Mouse (Mus musculus) 3T3-L1 (cell line): ENCODE measurements around the gene Gm45837.

ENCODE experiments used
- DNase-seq: peaks from one replicate; pipeline ENCODE4 v3.0.0-alpha.2; 2015; ENCODE audit warnings: low read depth, low spot score

The Gm45837 gene

DNA sequence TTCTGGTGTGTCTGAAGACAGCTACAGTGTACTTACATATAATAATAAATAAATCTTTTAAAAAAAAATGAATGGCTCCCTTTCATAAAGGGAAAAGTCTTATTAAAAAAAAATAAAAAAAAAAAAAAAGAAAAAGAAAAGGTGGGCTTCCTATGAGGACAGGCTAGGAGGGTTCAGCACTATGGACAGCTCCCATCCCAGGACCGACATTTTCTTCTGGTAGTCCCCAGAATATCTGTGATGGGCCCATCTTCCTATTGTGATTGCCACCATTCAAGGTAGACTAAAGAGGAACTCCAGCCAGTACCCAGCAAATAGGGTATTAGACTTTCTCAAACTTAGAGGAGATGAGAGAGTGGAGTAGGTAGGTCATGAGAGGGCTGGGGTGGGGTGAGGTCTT lies 27.2 kb downstream of the Gm45837 start:
- peak; percentile 24 for DNase-seq

DNA sequence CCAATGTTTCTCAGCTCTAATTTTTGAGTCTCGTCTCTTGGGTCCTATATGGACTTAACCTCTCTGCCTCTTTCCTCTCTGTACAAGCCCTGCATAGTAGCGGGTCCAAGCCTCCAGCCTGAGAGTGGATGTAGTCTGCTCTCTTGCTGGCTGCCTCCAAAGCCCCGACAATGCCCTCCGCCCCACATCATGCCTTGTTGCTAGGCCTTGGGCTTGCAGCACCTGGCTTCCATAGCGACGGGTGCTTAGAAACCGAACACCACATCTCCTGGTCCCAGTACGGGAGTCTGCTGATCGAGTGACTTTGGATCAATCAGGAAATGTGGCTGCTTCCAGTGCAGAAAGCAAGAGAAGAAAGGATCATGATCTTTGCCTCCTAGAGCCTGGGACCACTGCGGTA lies 32.4 kb downstream of the Gm45837 start:
- no peak for DNase-seq

DNA sequence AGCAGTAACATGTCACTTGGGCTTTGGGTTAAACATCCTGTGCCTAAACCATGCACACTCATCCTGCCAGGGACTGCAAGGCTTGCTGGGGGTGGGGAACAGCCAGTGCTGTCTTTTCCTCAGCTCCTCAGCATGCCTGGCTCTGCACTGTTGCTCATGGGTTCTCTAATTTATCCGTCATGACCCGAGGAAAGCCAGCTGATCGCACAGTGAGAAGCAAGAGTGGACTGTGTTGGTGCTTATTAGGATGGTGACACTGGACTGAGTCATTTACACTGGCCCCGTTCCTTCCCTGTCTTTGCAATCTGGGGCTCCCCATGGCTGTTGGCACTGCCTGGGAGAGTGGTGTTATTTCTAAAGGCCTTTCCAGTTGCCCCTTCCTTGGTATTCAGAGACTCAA lies 33.5 kb downstream of the Gm45837 start:
- no peak for DNase-seq

DNA sequence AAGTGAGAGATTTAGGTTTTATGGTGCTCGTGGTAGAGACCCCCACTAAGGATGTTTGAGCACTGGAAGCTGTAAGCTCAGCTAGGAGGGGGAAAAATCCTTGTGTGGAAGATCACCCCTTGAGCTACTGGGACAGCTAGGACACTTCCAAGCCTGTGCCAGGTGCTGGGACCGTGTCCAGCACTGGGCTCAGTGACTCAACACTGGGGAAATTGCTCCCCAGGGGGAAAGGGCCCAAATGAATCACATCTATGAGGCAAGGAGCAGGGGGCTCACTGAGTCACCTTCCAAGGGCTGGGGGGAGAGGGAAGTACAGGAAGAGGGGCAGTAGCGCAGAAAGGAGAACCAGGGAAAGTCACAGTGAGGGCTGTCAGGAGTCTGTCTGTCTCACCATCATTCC lies 39.2 kb downstream of the Gm45837 start:
- peak; percentile 63 for DNase-seq

DNA sequence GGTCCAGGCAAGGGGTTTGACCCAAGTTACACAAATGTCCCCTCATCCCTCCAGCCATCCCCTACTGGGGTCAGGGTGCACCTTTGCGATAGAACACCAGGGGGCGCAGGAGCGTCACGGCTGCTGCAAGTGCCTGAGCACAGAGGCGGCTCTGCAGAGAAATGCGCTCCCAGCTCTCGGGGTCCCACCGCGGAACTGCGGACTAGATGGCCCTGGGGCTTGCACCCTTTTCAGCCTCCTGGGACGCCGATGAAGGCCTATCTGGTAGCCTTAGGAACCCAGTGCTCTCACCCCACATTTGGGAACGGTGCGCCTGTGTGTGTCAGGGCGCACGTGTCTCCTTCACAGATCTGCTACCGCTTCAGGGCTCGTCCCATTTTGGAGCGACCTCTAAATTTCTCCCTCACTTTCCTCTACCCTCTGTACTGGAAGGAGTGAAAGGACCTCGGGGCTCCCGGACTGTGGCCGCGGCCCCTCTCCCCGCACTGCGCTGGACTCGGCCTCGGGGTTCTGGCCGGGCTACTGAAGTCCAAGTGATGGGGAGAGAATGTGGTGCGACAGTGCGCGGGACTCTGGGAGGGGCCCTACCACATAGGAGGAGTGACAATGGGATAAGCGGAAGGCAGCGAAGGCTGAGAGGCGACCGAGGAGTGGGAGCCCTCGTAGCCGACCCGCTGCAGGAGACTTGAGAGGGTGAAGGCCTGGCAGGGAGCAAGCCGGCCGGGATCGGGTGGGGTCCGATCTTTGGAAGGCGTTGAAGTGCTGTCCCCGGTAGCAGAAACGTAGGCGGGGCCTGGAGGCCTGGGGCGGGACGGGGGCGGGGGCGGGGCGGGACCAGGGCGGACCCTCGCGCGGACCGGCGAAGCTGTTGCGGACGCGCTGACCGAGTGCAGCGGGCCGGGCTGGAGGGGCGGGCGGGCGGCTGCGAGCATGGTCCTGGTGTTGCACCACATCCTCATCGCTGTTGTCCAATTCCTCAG lies 40.0 kb downstream of the Gm45837 start:
- DNase-seq: peak; percentile 77

DNA sequence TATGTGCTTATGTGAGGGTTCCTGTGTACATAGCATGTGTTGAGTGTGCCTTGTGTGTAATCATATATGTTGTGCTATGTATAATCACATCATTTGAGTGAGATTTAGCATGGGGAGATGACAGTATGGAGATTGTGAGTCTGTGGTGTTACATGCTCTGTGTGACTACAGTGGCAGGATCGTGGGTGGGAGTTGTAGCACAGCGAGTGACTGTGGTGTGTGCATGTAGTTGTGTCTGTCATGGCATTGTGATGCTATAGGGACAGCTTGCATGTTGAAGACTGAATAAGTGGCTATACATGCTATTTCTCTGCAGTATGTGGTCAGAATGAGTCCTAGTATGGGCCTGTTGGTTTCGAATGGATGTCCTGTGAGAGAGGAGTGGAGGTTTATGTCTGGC lies 42.0 kb downstream of the Gm45837 start:
- DNase-seq: no peak

DNA sequence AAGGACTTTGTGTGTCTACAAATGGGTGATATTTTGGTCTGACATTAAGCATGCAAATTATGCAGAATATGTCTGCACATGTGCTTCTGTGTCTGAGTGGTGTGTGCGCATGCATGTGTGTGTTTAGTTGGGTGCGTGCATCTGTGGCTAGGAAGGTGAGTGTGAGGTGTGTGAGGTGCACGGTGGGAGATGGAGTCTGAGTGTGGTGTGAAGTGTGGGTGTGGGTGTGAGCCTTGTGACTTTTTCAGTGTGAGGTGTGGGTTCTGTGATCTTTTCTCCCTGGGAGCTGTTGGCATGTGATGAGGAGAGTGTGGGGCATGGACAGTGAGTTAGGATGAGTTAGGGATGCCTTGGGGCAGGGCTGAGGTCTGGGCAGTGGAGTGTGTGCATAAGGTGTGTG lies 42.6 kb downstream of the Gm45837 start:
- no peak for DNase-seq

DNA sequence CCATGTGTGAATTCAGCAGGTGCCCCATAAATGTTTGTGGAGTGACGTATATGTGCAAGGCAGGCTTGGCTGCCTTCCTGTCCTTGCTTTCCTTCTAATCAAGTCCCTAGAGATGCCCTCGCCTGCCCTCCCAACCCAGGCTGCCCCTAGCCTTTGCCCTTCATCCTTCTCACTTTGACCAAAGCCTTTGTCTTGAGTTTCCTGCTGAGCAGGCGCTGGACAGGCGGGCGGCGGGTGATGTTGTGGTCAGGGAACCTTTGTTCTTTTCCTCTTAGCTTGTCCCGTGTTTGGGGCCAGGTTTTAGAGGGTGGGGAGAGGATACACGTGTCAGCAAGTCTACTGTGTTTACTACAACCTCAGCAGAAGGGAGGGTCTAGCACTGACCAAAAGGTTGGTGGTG lies 43.0 kb downstream of the Gm45837 start:
- DNase-seq: no peak

DNA sequence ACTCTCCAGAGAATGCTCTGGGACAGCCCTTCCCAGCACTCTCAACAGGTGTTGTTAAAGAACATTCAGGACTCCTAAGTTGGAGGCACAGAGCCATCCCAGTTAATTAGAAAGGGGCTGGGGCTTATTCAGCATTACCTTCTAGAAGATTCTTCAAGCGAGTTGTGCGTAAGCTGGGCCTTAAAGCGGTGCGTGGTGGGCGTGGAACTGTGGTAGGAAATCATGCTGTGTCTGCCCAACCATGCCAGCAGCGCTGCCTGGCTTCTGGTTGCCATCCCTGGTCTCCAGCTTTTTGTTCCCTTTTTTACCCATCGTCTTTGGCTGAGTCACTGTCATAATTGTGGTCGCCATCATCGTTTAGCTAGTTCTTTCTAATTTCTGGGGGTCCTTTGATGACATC lies 43.8 kb downstream of the Gm45837 start:
- no peak for DNase-seq

DNA sequence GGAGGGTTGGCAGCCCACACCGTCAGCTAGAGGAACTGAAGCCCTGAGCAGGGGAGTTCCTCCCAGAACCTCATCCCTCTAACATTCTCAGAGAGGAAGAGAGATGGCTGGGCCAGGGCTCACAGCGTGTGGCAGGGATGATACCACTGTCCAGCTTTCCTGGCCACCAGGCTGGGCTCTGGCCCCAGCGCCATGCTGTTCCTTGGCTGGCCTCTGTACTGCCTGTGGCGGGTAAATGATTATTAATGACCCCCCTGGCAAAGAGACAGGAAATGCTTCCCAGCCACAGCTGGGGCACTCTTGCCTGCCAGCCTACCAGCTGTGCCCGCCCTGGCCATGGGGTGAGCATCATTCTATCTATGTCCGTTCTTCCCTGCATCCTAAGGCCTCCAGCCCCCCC lies 44.5 kb downstream of the Gm45837 start:
- DNase-seq: no peak

DNA sequence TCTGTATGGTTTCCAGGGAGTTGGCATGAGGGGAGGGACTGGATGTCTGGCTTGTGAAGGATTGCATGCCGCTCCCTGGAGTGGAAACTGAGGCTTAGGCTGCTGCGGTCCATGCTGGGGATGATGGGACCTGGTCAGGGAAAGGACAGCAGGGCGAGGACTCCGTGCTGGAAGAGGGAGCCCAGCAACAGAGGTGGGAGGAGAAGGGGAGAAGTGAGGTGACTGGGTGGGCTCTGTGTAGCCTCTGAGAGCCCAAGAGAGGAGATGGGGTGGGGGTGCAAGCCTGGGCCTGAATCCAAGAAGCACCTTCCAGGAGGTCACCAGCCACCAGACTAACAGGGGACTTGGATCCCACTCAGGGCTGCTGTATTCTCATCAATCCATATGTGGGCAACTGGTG lies 45.6 kb downstream of the Gm45837 start:
- no peak for DNase-seq

DNA sequence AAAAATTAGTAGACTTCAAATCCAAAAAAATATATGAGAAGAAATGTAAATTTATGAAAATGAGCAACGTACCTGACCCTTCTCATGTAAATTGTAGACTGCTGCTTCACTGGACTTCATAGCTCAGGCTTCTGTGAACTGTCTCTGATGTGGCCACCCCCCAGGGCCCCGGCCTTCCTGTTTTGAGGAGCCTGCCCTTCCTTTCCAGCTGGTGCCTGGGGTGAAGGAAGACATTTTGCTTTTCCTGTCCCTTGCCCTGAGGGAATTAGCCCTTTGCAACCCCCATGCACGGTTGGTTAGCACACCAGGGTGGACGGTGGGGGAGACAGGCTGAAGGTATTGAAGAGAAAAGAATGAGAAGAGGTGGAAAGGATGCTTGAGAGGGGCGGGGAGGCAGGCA lies 46.1 kb downstream of the Gm45837 start:
- DNase-seq: no peak

DNA sequence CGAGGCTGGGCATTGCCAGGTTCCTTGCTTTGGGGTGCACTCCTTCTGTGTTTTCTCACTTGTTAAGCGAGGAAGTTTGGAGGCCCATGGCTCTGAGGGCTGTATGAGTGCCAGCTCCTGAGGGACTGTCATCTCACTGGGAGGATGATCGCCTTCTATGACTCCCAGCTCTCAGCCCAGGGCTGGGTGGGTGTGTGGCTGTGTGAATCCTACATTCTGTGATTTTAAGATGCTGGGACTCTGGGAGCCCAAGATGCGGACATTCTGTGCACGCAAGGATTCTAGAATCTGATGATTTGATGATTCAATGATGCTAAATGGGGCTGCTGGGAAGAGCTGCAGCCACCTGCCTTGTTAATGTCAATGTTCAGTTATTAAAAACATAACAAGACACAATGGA lies 46.6 kb downstream of the Gm45837 start:
- no peak for DNase-seq

DNA sequence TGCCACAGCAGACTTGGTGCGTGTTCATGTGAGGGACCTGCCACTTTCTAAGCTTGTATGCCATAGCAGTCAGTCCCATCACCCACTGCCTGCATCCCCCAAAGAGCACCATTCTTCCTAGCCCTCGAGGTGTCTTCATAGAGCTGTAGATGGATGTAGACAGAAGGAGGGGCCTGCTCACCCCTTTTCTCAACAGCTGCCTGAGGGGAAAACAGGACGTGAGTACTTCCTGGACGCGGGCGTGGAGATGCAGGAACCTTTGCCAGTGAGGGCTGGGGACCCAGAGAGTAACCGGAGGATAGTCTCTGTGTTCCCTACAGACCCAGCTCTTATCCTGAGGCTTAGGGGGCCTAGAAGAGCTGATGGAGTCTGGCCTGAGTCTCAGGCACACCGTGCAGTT lies 47.1 kb downstream of the Gm45837 start:
- DNase-seq: no peak

DNA sequence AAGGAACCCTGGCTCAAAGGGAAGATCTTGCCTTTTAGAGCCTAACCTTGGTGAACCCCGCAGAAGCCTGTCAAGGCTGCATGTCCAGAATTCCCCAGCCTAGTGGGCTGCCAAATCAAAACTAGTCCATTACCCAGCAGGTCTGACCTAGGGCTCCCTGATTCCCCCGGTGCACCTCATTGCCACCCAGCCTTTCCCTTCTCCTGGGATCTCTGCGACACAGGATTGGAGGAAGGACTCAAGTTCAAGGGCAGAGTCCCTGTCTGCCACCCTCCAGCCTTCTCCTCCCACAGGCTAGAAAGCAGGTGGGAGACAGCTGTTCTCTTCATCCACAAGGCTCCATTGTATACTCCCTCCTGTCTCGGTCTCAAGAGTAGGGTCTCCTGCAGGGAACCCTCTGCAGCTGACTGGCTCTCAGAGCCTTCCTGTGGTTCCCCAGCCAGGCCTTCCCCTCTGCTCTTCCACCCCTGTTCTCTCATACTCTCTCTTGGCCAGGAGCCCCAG lies 47.6 kb downstream of the Gm45837 start:
- DNase-seq: no peak

DNA sequence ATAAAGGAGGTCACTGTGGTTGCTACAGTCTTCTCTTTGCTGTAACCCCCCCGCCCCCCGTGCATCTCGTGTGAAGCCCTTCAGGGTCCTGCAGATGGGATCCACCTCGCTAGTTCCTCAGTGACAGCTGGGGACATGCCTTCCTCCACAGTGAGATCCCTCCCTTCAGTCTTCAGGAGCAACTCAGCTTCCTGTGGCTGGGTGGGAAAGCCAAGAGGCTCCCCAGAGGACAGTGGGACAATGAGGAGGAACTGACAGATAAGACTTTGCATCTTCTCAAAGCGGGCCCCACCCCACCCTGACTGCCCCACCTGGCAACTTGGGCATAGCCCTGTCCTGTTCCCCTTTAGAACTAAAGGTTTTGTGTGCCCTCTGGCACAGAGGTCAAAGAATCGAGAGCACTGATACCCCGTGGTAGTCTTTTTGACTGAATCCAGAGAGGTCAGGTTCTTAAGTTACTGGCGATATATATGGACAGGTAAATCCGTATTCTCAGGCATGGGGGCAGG lies 48.7 kb downstream of the Gm45837 start:
- no peak for DNase-seq

DNA sequence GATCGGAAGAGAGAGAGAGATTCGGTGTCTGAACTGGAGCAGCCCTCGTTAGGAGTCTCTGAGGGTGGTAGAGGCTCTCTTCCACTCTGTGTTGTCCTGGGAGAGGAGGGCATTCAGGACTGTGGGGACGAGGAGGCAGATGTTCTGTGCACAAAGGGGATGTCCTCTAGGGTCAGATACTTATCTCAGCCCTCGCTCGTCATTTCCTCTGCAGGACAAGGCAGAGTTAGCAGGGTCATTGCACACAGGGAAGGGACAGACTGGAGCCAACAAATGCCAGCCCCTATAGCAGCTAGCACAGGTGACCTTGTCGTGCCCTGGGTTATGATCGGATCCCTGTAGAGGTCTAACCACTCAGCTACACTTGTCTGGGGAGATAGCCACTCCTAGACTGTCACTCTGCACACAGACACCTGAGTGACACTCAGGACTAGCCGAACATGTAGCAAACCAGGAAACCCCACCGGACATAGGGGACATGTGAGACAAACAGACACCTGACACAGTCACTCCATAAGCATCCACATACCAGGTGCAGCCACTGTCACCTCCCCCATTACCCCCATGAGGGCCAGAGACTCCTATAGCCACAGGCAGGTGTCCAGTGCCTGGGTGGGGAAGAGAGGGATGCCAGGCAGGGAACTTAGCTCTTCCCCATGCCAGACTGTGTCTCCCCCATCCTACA lies 49.4 kb downstream of the Gm45837 start:
- no peak for DNase-seq

DNA sequence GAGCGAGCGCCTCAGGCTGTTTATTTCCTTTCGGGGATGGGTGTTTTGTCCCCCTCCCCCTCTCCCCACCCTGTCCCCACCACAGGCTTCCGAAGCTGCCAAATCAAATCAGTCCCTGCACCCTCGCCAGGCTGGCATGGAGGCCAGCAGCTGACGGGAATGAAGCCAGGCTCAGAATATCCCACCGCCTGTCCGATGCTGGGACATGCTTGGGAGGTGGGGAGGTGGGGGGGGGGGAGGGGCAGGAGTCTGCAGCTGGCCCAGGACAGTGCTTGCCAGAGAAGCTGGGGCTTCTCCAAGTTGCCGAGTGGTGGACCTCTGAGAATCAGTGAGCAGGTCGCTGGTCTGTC lies 49.9 kb downstream of the Gm45837 start:
- no peak for DNase-seq

DNA sequence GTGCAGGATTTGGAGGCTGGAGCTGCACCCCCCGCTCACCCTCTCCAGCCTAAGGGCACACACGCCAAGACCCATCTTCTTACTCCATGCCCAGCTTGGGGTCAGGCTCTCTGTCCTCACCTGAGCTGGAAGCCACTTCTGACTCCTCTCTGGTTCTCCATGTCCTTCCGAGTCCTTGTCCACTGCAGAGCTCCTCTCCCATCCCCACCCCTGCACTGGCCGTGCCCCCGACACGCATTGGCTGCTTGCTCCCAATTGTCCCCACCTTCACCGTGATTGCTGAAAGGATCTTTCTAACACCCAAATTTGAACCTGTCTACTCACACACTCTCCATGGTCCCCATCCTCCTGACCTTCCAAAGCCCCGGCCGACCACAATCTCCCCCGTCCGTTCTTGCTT lies 50.9 kb downstream of the Gm45837 start:
- no peak for DNase-seq

DNA sequence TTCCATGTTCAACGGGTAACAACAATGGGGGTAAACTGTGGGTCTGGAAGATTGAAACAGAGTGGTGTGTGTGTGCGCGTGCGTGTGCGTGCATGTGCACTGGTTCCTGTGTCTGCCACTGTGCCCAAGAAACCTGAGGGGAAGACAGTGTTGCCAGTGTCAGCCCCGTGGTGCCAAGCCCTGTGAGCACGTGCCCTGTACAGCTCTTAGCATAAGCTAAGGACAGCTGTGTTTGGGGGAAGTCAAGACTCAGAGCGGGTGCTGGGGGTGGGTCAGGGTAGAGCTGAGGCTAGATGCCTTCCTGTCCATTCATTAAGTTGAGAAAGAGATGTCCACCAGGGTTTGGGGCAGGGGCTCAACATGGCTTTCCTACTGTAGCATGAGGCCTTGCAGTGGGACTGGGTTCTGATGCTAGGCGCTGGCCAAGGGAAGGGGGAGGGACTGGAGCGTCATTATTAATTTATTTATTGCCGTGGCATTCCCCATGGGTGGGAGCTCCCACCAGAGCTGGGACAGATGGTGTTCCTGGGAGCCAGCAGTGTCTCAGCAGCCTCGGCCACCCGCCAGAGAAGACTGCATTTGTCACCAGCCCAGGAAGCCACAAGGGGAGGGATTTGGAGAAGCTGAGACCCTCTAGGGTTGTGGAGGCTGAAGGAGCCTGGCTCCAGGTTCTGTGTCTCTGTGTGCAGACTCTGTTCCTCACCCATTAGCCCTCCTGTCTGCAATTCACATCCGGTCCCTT lies 51.8 kb downstream of the Gm45837 start:
- DNase-seq: no peak

DNA sequence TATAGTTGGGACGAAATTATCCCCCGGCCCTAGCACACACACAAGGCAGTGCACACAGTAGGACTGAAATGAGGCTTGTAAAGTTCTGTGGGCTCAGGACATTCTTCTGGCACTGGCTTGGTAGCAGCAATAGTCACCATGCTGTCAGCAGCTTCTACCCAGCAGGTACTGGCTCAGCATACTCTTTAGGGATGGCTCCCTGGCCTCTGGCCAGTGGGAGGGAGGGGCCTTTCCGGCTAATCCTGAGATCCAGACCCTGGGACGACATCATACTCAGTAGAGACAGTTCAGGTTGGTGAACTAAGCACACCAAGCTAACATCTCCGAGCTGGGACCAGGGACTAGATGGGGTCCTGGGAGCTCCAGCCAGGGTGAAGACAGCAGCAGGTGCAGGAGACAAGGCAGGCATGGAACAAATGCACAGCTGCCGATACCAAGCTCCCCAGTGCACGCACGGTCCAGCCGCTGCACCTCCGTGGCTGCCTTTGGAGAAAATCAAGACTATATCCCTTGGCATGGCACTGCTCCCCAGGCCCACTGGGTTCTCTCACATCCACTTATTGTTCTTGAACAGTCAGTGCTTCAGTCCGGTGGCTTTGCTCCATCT lies 53.1 kb downstream of the Gm45837 start:
- no peak for DNase-seq

DNA sequence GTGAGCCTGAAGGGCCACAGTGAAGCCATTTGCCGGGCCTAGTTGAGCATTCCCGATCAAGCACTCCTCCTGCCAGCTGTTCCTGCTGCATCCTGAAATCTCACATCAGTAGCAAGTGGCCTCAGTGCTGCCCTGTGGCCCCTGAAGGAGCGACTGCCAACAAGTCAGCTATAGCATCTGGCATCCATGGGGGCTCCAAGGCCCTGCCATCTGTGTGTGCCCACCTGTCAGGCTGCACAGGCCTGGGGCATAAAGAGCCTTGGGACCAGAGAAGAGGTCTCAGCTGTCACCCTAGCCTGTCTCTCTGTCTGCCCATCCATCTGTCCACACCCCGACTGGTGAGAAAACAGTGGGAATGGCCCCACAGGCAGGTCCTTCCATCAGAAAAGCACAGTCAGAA lies 54.2 kb downstream of the Gm45837 start:
- no peak for DNase-seq
